Mouse (Mus musculus): ENCODE results near the gene Dda1. TPM values are rescaled to one million over a fixed set of nuclear protein-coding genes. Genes with fewer than 3 reads are reported as not detected.

Gene Dda1
- polyA plus RNA-seq, 2 experiments, result 99.6 to 101 TPM

- Histone ChIP-seq H3K27ac (replicated peaks; ENCODE audit: low read depth, low read length) (0 out of 2 replicates have a peak within 1 kb of the TSS, but pooled peaks have one; percentile 38), H3K9me3 (ENCODE audit: control insufficient read depth, low read length) (no peaks in the 10 kb centered on the region), H3K27me3 (ENCODE audit: control insufficient read depth, insufficient read depth, low read length) (peaks cover 25% of the 10 kb centered on the region), H3K9ac (ENCODE audit: low read depth, low read length, severe bottlenecking) (peak within 1 kb of the TSS; percentile 28; the same call in 1 of the 2 replicates), H3K4me3 (replicated peaks; ENCODE audit: low read length) (peak within 1 kb of the TSS; percentile 16), H3K4me2 (replicated peaks; ENCODE audit: low read depth, low read length, severe bottlenecking) (no peak within 1 kb of the TSS; the same call in 1 of the 2 replicates), H3K4me1 (ENCODE audit: control insufficient read depth, insufficient read depth, low read length) (peaks cover 5% of the 10 kb centered on the region; the same call in 1 of the 2 replicates), H3K36me3 (ENCODE audit: control insufficient read depth, insufficient read depth, low read length) (no peaks in the 10 kb centered on the region)
- DNase-seq (ENCODE audit: low spot score) (no peak), ATAC-seq (ENCODE audit: low FRiP score, low read depth) (no peak)
- TF ChIP-seq POLR2A (IDR thresholded peaks at IDR 0.05; ENCODE audit: borderline replicate concordance, extremely low read depth, insufficient read depth, insufficient read length), result no peak
- WGBS, result 5% methylated on average over 46 of the region's 46 CpGs
Observed at GRCm38 (mm10) chr8:71525226-71526050, 56.4 kb downstream of the Dda1 start, which contains the start of gene Ccdc194. Gene Ccdc194, minus strand, starts transcription at chr8:71525711.

Other genes starting within 250 kb of the Dda1 start
- 46.1 and 57.2 TPM in 2 replicates for gene Myo9b, start 196.5 kb upstream of the Dda1 start, polyA plus RNA-seq (2012; rRNA removed)
- 28.7 and 29.4 TPM in 2 replicates for gene Myo9b, start 196.5 kb upstream of the Dda1 start, polyA plus RNA-seq (2014; fragmentation: Nextera tagmentation; extraction: Ambion mirVana)
- gene Haus8, start 196.3 kb upstream of the Dda1 start, polyA plus RNA-seq (2012; rRNA removed), result 21.7 and 30.8 TPM in 2 replicates
- gene Haus8, start 196.3 kb upstream of the Dda1 start, polyA plus RNA-seq (2014; fragmentation: Nextera tagmentation; extraction: Ambion mirVana), result 41.9 and 49.7 TPM in 2 replicates
- gene Use1, start 102.4 kb upstream of the Dda1 start, polyA plus RNA-seq (2012; rRNA removed), result 158 and 189 TPM in 2 replicates
- 114 and 128 TPM in 2 replicates for gene Use1, start 102.4 kb upstream of the Dda1 start, polyA plus RNA-seq (2014; fragmentation: Nextera tagmentation; extraction: Ambion mirVana)
- 4.2 and 4.6 TPM in 2 replicates for gene Ocel1, start 97.9 kb upstream of the Dda1 start, polyA plus RNA-seq (2012; rRNA removed)
- gene Ocel1, start 97.9 kb upstream of the Dda1 start, polyA plus RNA-seq (2014; fragmentation: Nextera tagmentation; extraction: Ambion mirVana), result 3.8 and 4.3 TPM in 2 replicates
- 80.8 and 113 TPM in 2 replicates for gene Nr2f6, start 87.2 kb upstream of the Dda1 start, polyA plus RNA-seq (2012; rRNA removed)
- gene Nr2f6, start 87.2 kb upstream of the Dda1 start, polyA plus RNA-seq (2014; fragmentation: Nextera tagmentation; extraction: Ambion mirVana), result 63.1 and 66.9 TPM in 2 replicates
- 15.7 and 16.7 TPM in 2 replicates for gene Ushbp1, start 73.4 kb upstream of the Dda1 start, polyA plus RNA-seq (2012; rRNA removed)
- gene Ushbp1, start 73.4 kb upstream of the Dda1 start, polyA plus RNA-seq (2014; fragmentation: Nextera tagmentation; extraction: Ambion mirVana), result 7.6 and 9.1 TPM in 2 replicates
- gene Babam1, start 72.3 kb upstream of the Dda1 start, polyA plus RNA-seq (2012; rRNA removed), result 117 and 122 TPM in 2 replicates
- gene Babam1, start 72.3 kb upstream of the Dda1 start, polyA plus RNA-seq (2014; fragmentation: Nextera tagmentation; extraction: Ambion mirVana), result 87.7 and 88.6 TPM in 2 replicates
- gene Ankle1, start 63.2 kb upstream of the Dda1 start, polyA plus RNA-seq (2012; rRNA removed), result 60.7 and 70.5 TPM in 2 replicates
- 17.0 and 21.8 TPM in 2 replicates for gene Ankle1, start 63.2 kb upstream of the Dda1 start, polyA plus RNA-seq (2014; fragmentation: Nextera tagmentation; extraction: Ambion mirVana)
- 72.6 and 88.1 TPM in 2 replicates for gene Abhd8, start 5.5 kb upstream of the Dda1 start, polyA plus RNA-seq (2012; rRNA removed)
- 48.6 and 57.1 TPM in 2 replicates for gene Abhd8, start 5.5 kb upstream of the Dda1 start, polyA plus RNA-seq (2014; fragmentation: Nextera tagmentation; extraction: Ambion mirVana)
- gene Mrpl34, start 4.2 kb upstream of the Dda1 start, polyA plus RNA-seq (2012; rRNA removed), result 62.3 and 70.6 TPM in 2 replicates
- 121 and 130 TPM in 2 replicates for gene Mrpl34, start 4.2 kb upstream of the Dda1 start, polyA plus RNA-seq (2014; fragmentation: Nextera tagmentation; extraction: Ambion mirVana)
- gene Ano8, start 16.8 kb downstream of the Dda1 start, polyA plus RNA-seq (2012; rRNA removed), result 37.2 and 43.3 TPM in 2 replicates
- 1.8 and 3.0 TPM in 2 replicates for gene Ano8, start 16.8 kb downstream of the Dda1 start, polyA plus RNA-seq (2014; fragmentation: Nextera tagmentation; extraction: Ambion mirVana)
- gene Gtpbp3, start 18.9 kb downstream of the Dda1 start, polyA plus RNA-seq (2012; rRNA removed), result 41.6 and 59.5 TPM in 2 replicates
- 5.9 and 6.8 TPM in 2 replicates for gene Gtpbp3, start 18.9 kb downstream of the Dda1 start, polyA plus RNA-seq (2014; fragmentation: Nextera tagmentation; extraction: Ambion mirVana)
- gene Plvap, start 42.6 kb downstream of the Dda1 start, polyA plus RNA-seq (2012; rRNA removed), result 59.8 and 77.7 TPM in 2 replicates
- 53.2 and 57.2 TPM in 2 replicates for gene Plvap, start 42.6 kb downstream of the Dda1 start, polyA plus RNA-seq (2014; fragmentation: Nextera tagmentation; extraction: Ambion mirVana)
- gene Ccdc194, start 56.5 kb downstream of the Dda1 start, polyA plus RNA-seq (2012; rRNA removed), result 1.3 and 1.6 TPM in 2 replicates
- gene Ccdc194, start 56.5 kb downstream of the Dda1 start, polyA plus RNA-seq (2014; fragmentation: Nextera tagmentation; extraction: Ambion mirVana), result 0.57 and 1.2 TPM in 2 replicates
- gene Bst2, start 68.3 kb downstream of the Dda1 start, polyA plus RNA-seq (2012; rRNA removed), result 47.2 and 50.6 TPM in 2 replicates
- gene Bst2, start 68.3 kb downstream of the Dda1 start, polyA plus RNA-seq (2014; fragmentation: Nextera tagmentation; extraction: Ambion mirVana), result 12.4 and 16.5 TPM in 2 replicates
- gene Mvb12a, start 73.7 kb downstream of the Dda1 start, polyA plus RNA-seq (2012; rRNA removed), result 107 and 169 TPM in 2 replicates
- 104 and 107 TPM in 2 replicates for gene Mvb12a, start 73.7 kb downstream of the Dda1 start, polyA plus RNA-seq (2014; fragmentation: Nextera tagmentation; extraction: Ambion mirVana)
- gene Tmem221, start 89.7 kb downstream of the Dda1 start, polyA plus RNA-seq (2012; rRNA removed), result 0.34 and 0.59 TPM in 2 replicates
- gene Tmem221, start 89.7 kb downstream of the Dda1 start, polyA plus RNA-seq (2014; fragmentation: Nextera tagmentation; extraction: Ambion mirVana), result 0.48 and 0.89 TPM in 2 replicates
- not detected in 2 replicates for gene Nxnl1, start 97.4 kb downstream of the Dda1 start, polyA plus RNA-seq (2012; rRNA removed)
- 0.25 TPM in 1 of 2 replicates, not detected in the other for gene Nxnl1, start 97.4 kb downstream of the Dda1 start, polyA plus RNA-seq (2014; fragmentation: Nextera tagmentation; extraction: Ambion mirVana)
- gene Slc27a1, start 99.7 kb downstream of the Dda1 start, polyA plus RNA-seq (2012; rRNA removed), result 87.8 and 133 TPM in 2 replicates
- 24.3 and 25.9 TPM in 2 replicates for gene Slc27a1, start 99.7 kb downstream of the Dda1 start, polyA plus RNA-seq (2014; fragmentation: Nextera tagmentation; extraction: Ambion mirVana)
- 141 and 216 TPM in 2 replicates for gene Pgls, start 123.0 kb downstream of the Dda1 start, polyA plus RNA-seq (2012; rRNA removed)
- 249 and 255 TPM in 2 replicates for gene Pgls, start 123.0 kb downstream of the Dda1 start, polyA plus RNA-seq (2014; fragmentation: Nextera tagmentation; extraction: Ambion mirVana)
- gene Fam129c, start 128.4 kb downstream of the Dda1 start, polyA plus RNA-seq (2012; rRNA removed), result 7.5 and 7.8 TPM in 2 replicates
- 2.9 and 3.3 TPM in 2 replicates for gene Fam129c, start 128.4 kb downstream of the Dda1 start, polyA plus RNA-seq (2014; fragmentation: Nextera tagmentation; extraction: Ambion mirVana)
- 240 and 285 TPM in 2 replicates for gene Colgalt1, start 141.8 kb downstream of the Dda1 start, polyA plus RNA-seq (2012; rRNA removed)
- gene Colgalt1, start 141.8 kb downstream of the Dda1 start, polyA plus RNA-seq (2014; fragmentation: Nextera tagmentation; extraction: Ambion mirVana), result 114 and 116 TPM in 2 replicates
- gene Unc13a, start 202.6 kb downstream of the Dda1 start, polyA plus RNA-seq (2012; rRNA removed), result 0.28 and 0.39 TPM in 2 replicates
- 0.91 and 0.97 TPM in 2 replicates for gene Unc13a, start 202.6 kb downstream of the Dda1 start, polyA plus RNA-seq (2014; fragmentation: Nextera tagmentation; extraction: Ambion mirVana)
- gene Jak3, start 207.1 kb downstream of the Dda1 start, polyA plus RNA-seq (2012; rRNA removed), result 8.0 and 11.1 TPM in 2 replicates
- gene Jak3, start 207.1 kb downstream of the Dda1 start, polyA plus RNA-seq (2014; fragmentation: Nextera tagmentation; extraction: Ambion mirVana), result 5.2 and 5.3 TPM in 2 replicates
- 1.8 and 2.5 TPM in 2 replicates for gene Insl3, start 220.0 kb downstream of the Dda1 start, polyA plus RNA-seq (2012; rRNA removed)
- gene Insl3, start 220.0 kb downstream of the Dda1 start, polyA plus RNA-seq (2014; fragmentation: Nextera tagmentation; extraction: Ambion mirVana), result 1.7 TPM in 1 of 2 replicates, not detected in the other
- gene B3gnt3, start 232.6 kb downstream of the Dda1 start, polyA plus RNA-seq (2012; rRNA removed), result 1.1 and 1.5 TPM in 2 replicates
- gene B3gnt3, start 232.6 kb downstream of the Dda1 start, polyA plus RNA-seq (2014; fragmentation: Nextera tagmentation; extraction: Ambion mirVana), result 0.67 and 0.77 TPM in 2 replicates